Mouse (Mus musculus): ENCODE measurements around the gene Hic2. TPM values are rescaled to one million over a fixed set of nuclear protein-coding genes. Genes with fewer than 3 reads are reported as not detected.

The Hic2 gene
- polyA plus RNA-seq, 1 experiment from 2014 or later = 11.1 TPM

- H3K4me1 ChIP-seq = no peaks in the 10 kb centered on the region
- H3K4me2 ChIP-seq = no peak overlapping the region
- no peak overlapping the region for H3K9ac ChIP-seq
- H3K27me3 ChIP-seq (replicated peaks) = no peaks in the 10 kb centered on the region
- 3% methylated on average over 2 of the region's 2 CpGs for WGBS
- H3K27ac ChIP-seq = no peak overlapping the region
- no peaks in the 10 kb centered on the region for H3K9me3 ChIP-seq
- ATAC-seq (replicated peaks) = no peak
- H3K36me3 ChIP-seq (replicated peaks) = peaks cover 60% of the 10 kb centered on the region
- no peak overlapping the region for H3K4me3 ChIP-seq
Measured at GRCm38 (mm10) chr16:17292751-17293150, 59.4 kb downstream of the Hic2 start.

GRCm38 (mm10) chr16:17300818-17301217 is 67.4 kb downstream of the Hic2 start:
- no peak for ATAC-seq (replicated peaks)
- Histone ChIP-seq H3K36me3 (replicated peaks) (peaks cover 77% of the 10 kb centered on the region), H3K4me2 (no peak overlapping the region), H3K4me1 (no peaks in the 10 kb centered on the region), H3K9ac (no peak overlapping the region), H3K27me3 (replicated peaks) (no peaks in the 10 kb centered on the region), H3K4me3 (no peak overlapping the region), H3K27ac (no peak overlapping the region), H3K9me3 (no peaks in the 10 kb centered on the region)
- WGBS = 98% methylated on average over 3 of the region's 3 CpGs

- H3K9me3 ChIP-seq = no peaks in the 10 kb centered on the region
- 86% methylated on average over 5 of the region's 5 CpGs for WGBS
- no peak overlapping the region for H3K27ac ChIP-seq
- no peak overlapping the region for H3K9ac ChIP-seq
- H3K4me3 ChIP-seq = no peak overlapping the region
- H3K4me1 ChIP-seq = no peaks in the 10 kb centered on the region
- peaks cover 73% of the 10 kb centered on the region for H3K36me3 ChIP-seq (replicated peaks)
- no peak overlapping the region for H3K4me2 ChIP-seq
- no peak for ATAC-seq (replicated peaks)
- H3K27me3 ChIP-seq (replicated peaks) = no peaks in the 10 kb centered on the region
Measured at GRCm38 (mm10) chr16:17303521-17304245, 70.3 kb downstream of the Hic2 start.

GRCm38 (mm10) chr16:17307461-17307860 is 74.1 kb downstream of the Hic2 start:
- no peaks in the 10 kb centered on the region for H3K9me3 ChIP-seq
- 94% methylated on average over 5 of the region's 5 CpGs for WGBS
- no peaks in the 10 kb centered on the region for H3K4me1 ChIP-seq
- H3K4me2 ChIP-seq = no peak overlapping the region
- no peaks in the 10 kb centered on the region for H3K27me3 ChIP-seq (replicated peaks)
- no peak overlapping the region for H3K9ac ChIP-seq
- peaks cover 66% of the 10 kb centered on the region for H3K36me3 ChIP-seq (replicated peaks)
- no peak overlapping the region for H3K4me3 ChIP-seq
- ATAC-seq (replicated peaks) = no peak
- H3K27ac ChIP-seq = no peak overlapping the region

GRCm38 (mm10) chr16:17309036-17309435 is 75.7 kb downstream of the Hic2 start:
- Histone ChIP-seq H3K4me3 (no peak overlapping the region), H3K36me3 (replicated peaks) (peaks cover 71% of the 10 kb centered on the region), H3K4me2 (no peak overlapping the region), H3K27ac (no peak overlapping the region), H3K9ac (no peak overlapping the region), H3K27me3 (replicated peaks) (no peaks in the 10 kb centered on the region), H3K9me3 (no peaks in the 10 kb centered on the region), H3K4me1 (no peaks in the 10 kb centered on the region)
- ATAC-seq (replicated peaks) = no peak
- WGBS = 96% methylated on average over 10 of the region's 10 CpGs

- Histone ChIP-seq H3K4me3 (no peak overlapping the region), H3K4me2 (no peak overlapping the region), H3K9ac (no peak overlapping the region), H3K27ac (no peak overlapping the region), H3K4me1 (no peaks in the 10 kb centered on the region), H3K36me3 (replicated peaks) (peaks cover 70% of the 10 kb centered on the region), H3K9me3 (no peaks in the 10 kb centered on the region), H3K27me3 (replicated peaks) (no peaks in the 10 kb centered on the region)
- no peak for ATAC-seq (replicated peaks)
- 91% methylated on average over 5 of the region's 5 CpGs for WGBS
Measured at GRCm38 (mm10) chr16:17312531-17312930, 79.2 kb downstream of the Hic2 start.

Other genes starting within 250 kb of the Hic2 start
- gene Ypel1, start 163.9 kb upstream of the Hic2 start, polyA plus RNA-seq (2015; fragmentation: Nextera tagmentation; extraction: Ambion mirVana) = 167 and 172 TPM in 2 replicates
- 146 and 156 TPM in 2 replicates for gene Ppil2, start 122.3 kb upstream of the Hic2 start, polyA plus RNA-seq (2015; fragmentation: Nextera tagmentation; extraction: Ambion mirVana)
- gene 2610318N02Rik, start 108.4 kb upstream of the Hic2 start, polyA plus RNA-seq (2015; fragmentation: Nextera tagmentation; extraction: Ambion mirVana) = 15.2 and 15.6 TPM in 2 replicates
- gene Sdf2l1, start 101.2 kb upstream of the Hic2 start, polyA plus RNA-seq (2015; fragmentation: Nextera tagmentation; extraction: Ambion mirVana) = 29.8 and 32.7 TPM in 2 replicates
- gene Ydjc, start 89.0 kb upstream of the Hic2 start, polyA plus RNA-seq (2015; fragmentation: Nextera tagmentation; extraction: Ambion mirVana) = 37.3 and 43.7 TPM in 2 replicates
- 2.9 and 3.7 TPM in 2 replicates for gene Ccdc116, start 86.3 kb upstream of the Hic2 start, polyA plus RNA-seq (2015; fragmentation: Nextera tagmentation; extraction: Ambion mirVana)
- gene Ube2l3, start 30.9 kb upstream of the Hic2 start, polyA plus RNA-seq (2015; fragmentation: Nextera tagmentation; extraction: Ambion mirVana) = 262 and 275 TPM in 2 replicates
- 2.6 and 3.3 TPM in 2 replicates for gene Rimbp3, start 25.0 kb upstream of the Hic2 start, polyA plus RNA-seq (2015; fragmentation: Nextera tagmentation; extraction: Ambion mirVana)
- gene Tmem191c, start 42.5 kb downstream of the Hic2 start, polyA plus RNA-seq (2015; fragmentation: Nextera tagmentation; extraction: Ambion mirVana) = 63.2 and 67.6 TPM in 2 replicates
- gene Serpind1, start 97.8 kb downstream of the Hic2 start, polyA plus RNA-seq (2015; fragmentation: Nextera tagmentation; extraction: Ambion mirVana) = 5.8 and 6.0 TPM in 2 replicates
- gene Snap29, start 172.4 kb downstream of the Hic2 start, polyA plus RNA-seq (2015; fragmentation: Nextera tagmentation; extraction: Ambion mirVana) = 24.5 and 25.1 TPM in 2 replicates
- gene Pi4ka, start 172.7 kb downstream of the Hic2 start, polyA plus RNA-seq (2015; fragmentation: Nextera tagmentation; extraction: Ambion mirVana) = 68.4 and 77.8 TPM in 2 replicates
- 83.2 and 89.6 TPM in 2 replicates for gene Crkl, start 218.4 kb downstream of the Hic2 start, polyA plus RNA-seq (2015; fragmentation: Nextera tagmentation; extraction: Ambion mirVana)